Mouse (Mus musculus) kidney, postnatal 0 days (tissue): ENCODE results near the gene Fam81b. TPM values are rescaled to one million over a fixed set of nuclear protein-coding genes. Genes with fewer than 3 reads are reported as not detected.
"Not testable (repeated sequence)": the region's sequence is repeated elsewhere in the genome, so short reads cannot be mapped to it uniquely, and the experiment has no call there.

Experiments used
- ATAC-seq: fragments of 200-750 bp; cut with Nextera tagmentation; replicated peaks from 2 replicates; pipeline ENCODE4 v1.8.0; 2017; ENCODE audit warnings: low read depth, moderate number of reproducible peaks, moderate TSS enrichment, moderate library complexity; ENCODE audit not compliant: low FRiP score
- DNase-seq: peaks from one replicate; pipeline ENCODE4 v3.0.0-alpha.2; 2016; ENCODE audit warnings: low spot score
- H3K27ac ChIP-seq: fragments of 300-500 bp; sonication (generic); 2 replicates; pipeline ENCODE4 v1.5.1; 2014; ENCODE audit warnings: mild to moderate bottlenecking
- H3K27me3 ChIP-seq: fragments of 300-500 bp; sonication (generic); 2 replicates; pipeline ENCODE4 v1.6.1; 2014; ENCODE audit warnings: low read length, mixed read lengths; ENCODE audit not compliant: insufficient read depth
- H3K36me3 ChIP-seq: fragments of 300-500 bp; sonication (generic); 2 replicates; pipeline ENCODE4 v1.6.1; 2014; ENCODE audit warnings: low read length, mixed read lengths; ENCODE audit not compliant: insufficient read depth
- H3K4me1 ChIP-seq: fragments of 300-500 bp; sonication (generic); replicated peaks from 2 replicates; pipeline ENCODE4 v1.6.1; 2014; ENCODE audit warnings: antibody characterized with exemption, low read length, mixed read lengths; ENCODE audit not compliant: insufficient read depth
- H3K4me2 ChIP-seq: fragments of 300-500 bp; sonication (generic); 2 replicates; pipeline ENCODE4 v1.6.1; 2014; ENCODE audit warnings: mild to moderate bottlenecking, low read length, moderate library complexity, mixed read lengths
- H3K4me3 ChIP-seq: fragments of 300-500 bp; sonication (generic); replicated peaks from 2 replicates; pipeline ENCODE4 v1.5.1; 2014; ENCODE audit warnings: low read depth, low read length
- H3K9ac ChIP-seq: fragments of 300-500 bp; sonication (generic); 2 replicates; pipeline ENCODE4 v1.6.1; 2014; ENCODE audit warnings: low read depth, low read length
- H3K9me3 ChIP-seq: fragments of 300-500 bp; sonication (generic); replicated peaks from 2 replicates; pipeline ENCODE4 v1.6.1; 2016; ENCODE audit warnings: low read length, inconsistent platforms, mixed read lengths
- CTCF ChIP-seq: IDR thresholded peaks from 2 replicates; pipeline ENCODE4 v1.5.1; 2016; ENCODE audit warnings: antibody characterized with exemption, low read depth, mild to moderate bottlenecking, moderate library complexity
- WGBS: fragments of 180-500 bp; shearing (Covaris S2); extraction: QIAGEN DNeasy Blood & Tissue Kit; methylation state at CpG from one replicate; pipeline ENCODE4 v1.1.7; 2014; 5-methylcytosine and 5-hydroxymethylcytosine counted together
- polyA plus RNA-seq: library from polyadenylated mRNA; unstranded; fragments of >200 nt; fragmentation: Nextera tagmentation; extraction: Ambion mirVana; gene quantifications from 2 replicates; pipeline ENCODE4 v1.2.1, GENCODE M21; 2015

The Fam81b gene
- polyA plus RNA-seq, result not detected in 2 replicates

DNA sequence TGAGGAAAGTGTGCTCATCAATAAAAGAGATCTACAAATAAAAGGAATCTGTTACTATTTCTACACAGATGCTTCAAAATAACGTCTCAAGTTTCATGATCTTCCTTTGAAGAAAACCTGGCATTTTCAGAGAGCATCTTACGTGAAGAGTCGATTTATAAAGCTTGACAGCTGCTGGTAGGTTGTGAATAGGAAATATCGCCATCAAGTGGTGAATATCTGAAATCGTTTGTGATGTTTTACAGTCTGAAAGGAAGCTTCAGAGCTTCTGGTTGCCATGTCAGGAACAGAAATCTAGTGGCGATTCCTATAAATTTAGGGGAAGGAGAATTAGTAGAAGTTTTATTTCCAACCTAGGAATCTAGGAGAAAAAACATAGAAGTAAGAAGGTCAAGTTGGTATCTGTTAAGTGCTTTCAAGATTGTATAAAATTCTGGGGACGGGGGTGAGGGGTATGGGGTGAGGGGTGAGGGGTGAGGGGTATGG is at the start of gene Fam81b:
Fam81b (minus strand) TSS at position 436 of the 486 bp plus-strand sequence.
- Histone ChIP-seq H3K4me1 (no peaks in the 10 kb centered on the region), H3K9me3 (no peaks in the 10 kb centered on the region), H3K4me3 (no peak within 1 kb of the TSS), H3K27me3 (no peaks in the 10 kb centered on the region), H3K9ac (no peak within 1 kb of the TSS), H3K4me2 (no peak within 1 kb of the TSS), H3K27ac (no peak within 1 kb of the TSS), H3K36me3 (no peaks in the 10 kb centered on the region)
- peak; percentile 48; the same call in 1 of the 2 replicates for TF ChIP-seq CTCF
- DNase-seq (peak; percentile 15), ATAC-seq (no peak)
- 41% methylated on average over 7 of the region's 7 CpGs for WGBS

DNA sequence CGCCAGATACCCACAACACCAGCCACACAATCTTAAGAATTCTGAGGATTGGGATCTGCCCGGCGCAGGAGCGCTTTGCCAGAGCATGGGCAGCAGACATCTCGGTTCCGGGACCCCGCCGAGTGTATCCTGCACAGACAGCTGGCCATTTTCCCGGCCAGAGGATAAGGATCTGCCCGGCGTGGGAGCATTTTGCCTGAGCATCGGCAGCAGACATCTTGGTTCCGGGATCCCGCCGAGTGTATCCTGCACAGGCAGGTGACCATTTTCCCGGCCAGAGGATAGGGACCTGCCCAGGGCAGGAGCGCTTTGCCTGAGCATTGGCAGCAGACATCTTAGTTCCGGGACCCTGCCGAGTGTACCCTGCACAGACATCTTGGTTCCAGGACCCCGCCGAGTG is 41.1 kb upstream of the Fam81b start:
- H3K4me2 ChIP-seq, H3K36me3 ChIP-seq, ATAC-seq, H3K4me1 ChIP-seq, H3K9me3 ChIP-seq, DNase-seq, H3K4me3 ChIP-seq, H3K27me3 ChIP-seq, H3K27ac ChIP-seq, H3K9ac ChIP-seq: not testable (repeated sequence)
- WGBS, result 83% methylated on average over 19 of the region's 21 CpGs

GRCm38 (mm10) chr13:76318635-76319034 is 13.8 kb upstream of the Fam81b start:
- Histone ChIP-seq H3K4me2 (no peak overlapping the region), H3K4me3 (no peak overlapping the region), H3K27me3 (no peaks in the 10 kb centered on the region), H3K4me1 (no peaks in the 10 kb centered on the region), H3K27ac (no peak overlapping the region), H3K9ac (no peak overlapping the region), H3K36me3 (no peaks in the 10 kb centered on the region), H3K9me3 (no peaks in the 10 kb centered on the region)
- ATAC-seq, result no peak
- 44% methylated on average over 3 of the region's 3 CpGs for WGBS
- TF ChIP-seq CTCF, result no peak
- no peak for DNase-seq

DNA sequence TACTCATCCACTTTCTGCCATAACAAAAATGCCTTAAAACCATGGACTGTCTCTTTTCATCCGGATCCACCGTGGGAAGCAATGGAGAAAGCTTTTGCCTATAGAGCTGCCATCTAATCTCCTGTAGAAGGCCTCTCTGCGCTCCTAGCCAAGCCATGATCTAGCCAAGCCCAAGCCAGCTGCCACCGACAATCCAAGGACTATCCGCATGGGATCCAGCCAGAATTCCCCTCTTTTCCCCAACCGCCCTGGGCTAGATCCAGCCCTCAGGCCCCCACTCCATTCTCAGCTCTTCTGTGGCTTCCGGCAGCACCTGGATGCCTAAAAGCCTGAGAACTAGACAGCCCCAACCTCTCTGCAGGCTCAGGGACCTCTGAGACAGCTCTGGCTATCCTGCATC is 6.7 kb upstream of the Fam81b start:
- ATAC-seq (no peak), DNase-seq (no peak)
- 86% methylated on average over 7 of the region's 7 CpGs for WGBS
- Histone ChIP-seq H3K4me3 (no peak overlapping the region), H3K9ac (no peak overlapping the region), H3K27me3 (no peaks in the 10 kb centered on the region), H3K9me3 (no peaks in the 10 kb centered on the region), H3K36me3 (no peaks in the 10 kb centered on the region), H3K4me2 (no peak overlapping the region), H3K27ac (no peak overlapping the region), H3K4me1 (no peaks in the 10 kb centered on the region)
- no peak for TF ChIP-seq CTCF

DNA sequence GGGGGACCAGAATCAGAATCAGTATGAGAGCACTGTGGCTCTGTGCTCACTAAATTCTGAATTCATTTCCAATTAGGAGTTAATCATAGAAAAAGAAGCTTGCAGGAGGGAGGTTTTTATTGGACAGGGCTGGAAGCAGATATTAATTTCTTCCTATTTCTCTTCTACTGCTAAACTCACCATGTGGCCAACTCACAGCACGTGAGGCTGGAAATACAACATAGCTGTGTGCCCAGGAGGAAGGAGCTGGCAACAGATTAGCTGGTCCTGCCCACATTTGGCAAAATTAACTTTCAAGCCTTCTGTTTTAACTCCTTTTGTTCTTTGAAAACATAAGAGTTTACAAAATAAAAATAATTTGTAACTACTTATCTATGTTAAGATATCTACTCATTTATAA is 3.9 kb upstream of the Fam81b start:
- no peak overlapping the region for H3K9ac ChIP-seq
- no peaks in the 10 kb centered on the region for H3K4me1 ChIP-seq
- 59% methylated on average over 1 of the region's 1 CpGs for WGBS
- ATAC-seq, result no peak
- no peaks in the 10 kb centered on the region for H3K9me3 ChIP-seq
- no peak overlapping the region for H3K4me3 ChIP-seq
- no peak for DNase-seq
- H3K36me3 ChIP-seq, result no peaks in the 10 kb centered on the region
- no peak overlapping the region for H3K4me2 ChIP-seq
- H3K27ac ChIP-seq, result no peak overlapping the region
- no peak for TF ChIP-seq CTCF
- no peaks in the 10 kb centered on the region for H3K27me3 ChIP-seq

DNA sequence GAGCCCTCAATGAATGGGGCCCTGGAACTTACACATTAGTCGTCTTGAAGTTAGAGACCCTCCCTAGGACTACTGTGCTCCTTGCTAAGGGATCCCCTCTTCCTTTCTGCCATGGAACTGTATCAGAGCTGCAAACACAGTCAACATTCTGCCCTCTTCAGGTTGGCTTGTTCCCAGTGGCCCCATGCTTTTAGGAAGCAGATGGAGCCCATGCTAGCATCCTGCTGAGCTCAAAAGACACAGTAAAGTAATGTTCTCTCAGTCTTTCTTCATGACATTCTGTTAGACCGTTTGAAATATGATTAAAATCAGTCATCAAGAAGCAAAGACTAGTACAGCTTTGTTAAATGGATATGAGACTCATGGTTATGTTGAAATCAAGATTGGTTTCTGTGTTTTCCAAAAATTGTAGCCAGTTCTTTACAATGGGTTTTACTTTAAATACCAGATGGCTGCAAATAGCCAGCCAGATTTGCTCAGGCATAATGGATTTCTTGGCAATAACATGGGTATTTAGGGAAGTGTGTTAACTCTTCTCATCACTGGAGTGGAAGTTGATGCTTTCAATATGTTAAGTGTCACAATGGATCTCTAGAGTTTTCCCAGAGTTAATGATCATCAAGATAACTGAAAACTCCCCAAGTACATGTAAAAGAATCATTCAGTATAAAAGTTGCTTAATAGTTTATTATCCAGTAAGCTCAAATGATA is 938 bp upstream of the Fam81b start:
- Histone ChIP-seq H3K27me3 (no peaks in the 10 kb centered on the region), H3K36me3 (no peaks in the 10 kb centered on the region), H3K4me3 (no peak overlapping the region), H3K9ac (no peak overlapping the region), H3K4me1 (no peaks in the 10 kb centered on the region), H3K27ac (no peak overlapping the region), H3K9me3 (no peaks in the 10 kb centered on the region), H3K4me2 (no peak overlapping the region)
- ATAC-seq (no peak), DNase-seq (no peak)
- no peak for TF ChIP-seq CTCF
- 63% methylated on average over 2 of the region's 2 CpGs for WGBS

- H3K27ac ChIP-seq, result no peak overlapping the region
- no peak for TF ChIP-seq CTCF
- H3K4me3 ChIP-seq, result no peak overlapping the region
- no peaks in the 10 kb centered on the region for H3K27me3 ChIP-seq
- H3K9ac ChIP-seq, result no peak overlapping the region
- H3K4me1 ChIP-seq, result no peaks in the 10 kb centered on the region
- no peaks in the 10 kb centered on the region for H3K9me3 ChIP-seq
- no peak for DNase-seq
- 96% methylated on average over 3 of the region's 3 CpGs for WGBS
- no peaks in the 10 kb centered on the region for H3K36me3 ChIP-seq
- H3K4me2 ChIP-seq, result no peak overlapping the region
- ATAC-seq, result no peak
These were observed 369 bp upstream of the Fam81b start for GRCm38 (mm10) chr13:76305241-76305640.
